8 mouse cellular contexts compared by ENCODE assay signal in genomic region chr9:64447070-64447469, GRCm38 (mm10).
DNase-seq lines count a peak whose midpoint lies in the region; ATAC-seq and TF ChIP-seq lines count a peak whose summit lies in the region.

No protein-coding gene starts in this region.

- ATAC-seq in hindbrain, embryonic 14.5 days (ENCODE audit: low FRiP score): peak; percentile 55; the same call in 1 of the 2 replicates

- peak overlapping the region; percentile 62 for H3K27ac ChIP-seq in heart, embryonic 10.5 days
- H3K27ac ChIP-seq in hindbrain, embryonic 14.5 days: peak overlapping the region; percentile 30; the same call in 1 of the 2 replicates
- H3K27ac ChIP-seq in macrophage: peak overlapping the region; percentile 68

- no peak overlapping the region for H3K4me3 ChIP-seq in heart, embryonic 10.5 days
- no peak overlapping the region for H3K4me3 ChIP-seq in hindbrain, embryonic 14.5 days (replicated peaks; ENCODE audit: low read length)
- no peak overlapping the region for H3K4me3 ChIP-seq in macrophage (ENCODE audit: inconsistent target)

- no peak overlapping the region for H3K9ac ChIP-seq in hindbrain, embryonic 14.5 days

- H3K36me3 ChIP-seq in heart, embryonic 10.5 days: no peaks in the 10 kb centered on the region
- H3K36me3 ChIP-seq in hindbrain, embryonic 14.5 days (replicated peaks; ENCODE audit: control insufficient read depth, insufficient read depth): no peaks in the 10 kb centered on the region
- no peaks in the 10 kb centered on the region for H3K36me3 ChIP-seq in macrophage (ENCODE audit: inconsistent target)

- H3K9me3 ChIP-seq in heart, embryonic 10.5 days: no peaks in the 10 kb centered on the region
- H3K9me3 ChIP-seq in hindbrain, embryonic 14.5 days (ENCODE audit: control insufficient read depth, low read length): no peaks in the 10 kb centered on the region

- H3K79me2 ChIP-seq in macrophage (ENCODE audit: inconsistent target): no peaks in the 10 kb centered on the region

- TF ChIP-seq POLR2A in brain, embryonic 14.5 days (IDR thresholded peaks at IDR 0.05; ENCODE audit: borderline replicate concordance, extremely low read depth, insufficient read depth, insufficient read length, poor library complexity, severe bottlenecking): no peak

- 0 out of 2 replicates have a peak, but pooled peaks cover 7% of the 10 kb centered on the region for H3K27me3 ChIP-seq in heart, embryonic 10.5 days (ENCODE audit: insufficient read depth, poor library complexity, severe bottlenecking)
- H3K27me3 ChIP-seq in hindbrain, embryonic 14.5 days (ENCODE audit: control insufficient read depth, insufficient read depth, low read length): no peaks in the 10 kb centered on the region

- no peak for TF ChIP-seq CTCF in brain, embryonic 14.5 days (IDR thresholded peaks at IDR 0.05; ENCODE audit: borderline replicate concordance, extremely low read depth, insufficient read depth, insufficient read length)

- H3K4me1 ChIP-seq in heart, embryonic 10.5 days: peaks cover 23% of the 10 kb centered on the region
- peaks cover 20% of the 10 kb centered on the region for H3K4me1 ChIP-seq in hindbrain, embryonic 14.5 days (replicated peaks; ENCODE audit: control insufficient read depth, insufficient read depth, low read length)

- DNase-seq in heart, embryonic 10.5 days (ENCODE audit: low spot score): no peak
- no peak for DNase-seq in heart, postnatal 4 days
- DNase-seq in brain, embryonic 14.5 days (ENCODE audit: low read depth): peak; percentile 75
- DNase-seq in hindbrain, embryonic 14.5 days (ENCODE audit: low spot score): no peak
- DNase-seq in urinary bladder, postnatal 10 days (ENCODE audit: low spot score): no peak
- DNase-seq in layer of hippocampus, adult 9-11 months: no peak
- no peak for DNase-seq in cerebellum, adult 18-20 months

- H3K4me2 ChIP-seq in hindbrain, embryonic 14.5 days (replicated peaks): no peak overlapping the region

- WGBS in heart, embryonic 10.5 days: 23% methylated on average over 6 of the region's 6 CpGs
- WGBS in hindbrain, embryonic 14.5 days: 35% methylated on average over 6 of the region's 6 CpGs
- WGBS in macrophage (ENCODE audit: missing documents): 40% methylated on average over 5 of the region's 6 CpGs
